9 mouse cellular contexts compared by ENCODE assay signal in the genomic region with DNA sequence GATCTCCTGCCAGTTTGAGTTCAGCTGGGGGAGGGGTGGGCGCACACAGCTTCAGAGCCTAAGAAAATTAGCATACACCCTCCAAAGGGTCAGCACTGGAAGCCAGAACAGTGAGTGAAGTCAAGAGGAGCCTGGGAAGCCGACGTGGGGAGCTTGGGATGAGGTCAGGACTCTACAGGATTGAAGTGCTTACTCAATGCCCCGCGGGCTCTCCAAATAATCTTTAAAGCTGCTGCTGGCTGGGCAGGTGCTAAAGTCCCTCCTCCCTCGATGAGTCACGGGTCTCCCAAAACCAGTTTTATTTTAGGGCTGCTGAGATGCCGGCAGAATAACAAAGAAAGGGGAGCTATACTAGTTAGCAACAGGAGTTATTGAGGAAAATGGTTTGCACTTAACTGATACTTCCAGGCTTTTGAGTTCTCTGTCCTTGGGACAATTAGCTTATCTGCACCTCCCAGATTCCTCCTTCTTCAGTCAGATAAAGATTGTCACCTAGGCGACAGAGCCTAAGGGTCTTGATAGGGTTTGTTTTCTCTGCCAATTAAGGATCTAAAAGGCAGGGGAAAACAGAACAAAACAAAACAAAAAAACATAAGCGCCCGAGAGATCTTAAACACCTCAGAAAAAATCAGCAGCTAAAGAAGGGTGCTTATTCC. TPM values are rescaled to one million over a fixed set of nuclear protein-coding genes. Genes with fewer than 3 reads are reported as not detected.
DNase-seq lines count a peak whose midpoint lies in the region; ATAC-seq lines count a peak whose summit lies in the region.
"Had no signal": no experiment of that assay in that cellular context is flagged by ENCODE, and none has a peak within 500 bp of the region (broad histone marks: within the 10 kb centered on the region; RNA-seq: fewer than 3 reads in every experiment).

No protein-coding gene starts in this region.

- peak overlapping the region; percentile 34 for H3K4me2 ChIP-seq in heart, embryonic 16.5 days (ENCODE audit: low read depth, low read length)
- no peak overlapping the region for H3K4me2 ChIP-seq in limb, embryonic 11.5 days (ENCODE audit: low read depth, severe bottlenecking)
- H3K4me2 ChIP-seq in midbrain, embryonic 13.5 days (replicated peaks), result peak overlapping the region; percentile 15; the same call in 1 of the 2 replicates

- 10% methylated on average over 11 of the region's 11 CpGs for WGBS in heart, embryonic 16.5 days
- WGBS in limb, embryonic 11.5 days, result 5% methylated on average over 11 of the region's 11 CpGs
- WGBS in midbrain, embryonic 13.5 days, result 4% methylated on average over 11 of the region's 11 CpGs

- H3K4me3 ChIP-seq in heart, embryonic 16.5 days (ENCODE audit: low read length), result no peak overlapping the region
- H3K4me3 ChIP-seq in limb, embryonic 11.5 days (ENCODE audit: low read depth, low read length), result no peak overlapping the region
- H3K4me3 ChIP-seq in midbrain, embryonic 13.5 days (replicated peaks), result no peak overlapping the region

- no peak for DNase-seq in heart, adult 9 months (ENCODE audit: low spot score in 2 of 2)
- DNase-seq in brain, adult 2 months (ENCODE audit: low read depth, low spot score), result peak; percentile 37
- peak; percentile 42 for DNase-seq in limb, embryonic 11.5 days (ENCODE audit: low spot score)
- no peak for DNase-seq in layer of hippocampus, adult 18-20 months (ENCODE audit: low spot score in 2 of 2)
- DNase-seq in adrenal gland, adult 2 months, result no peak
- DNase-seq in testis, postnatal 10 days (ENCODE audit: low spot score), result no peak
- DNase-seq: layer of hippocampus, postnatal 36 days had no signal

- no peaks in the 10 kb centered on the region for H3K36me3 ChIP-seq in heart, embryonic 16.5 days (ENCODE audit: control insufficient read depth, insufficient read depth)
- H3K36me3 ChIP-seq in limb, embryonic 11.5 days (ENCODE audit: control insufficient read depth, insufficient read depth, low read length), result no peaks in the 10 kb centered on the region
- no peaks in the 10 kb centered on the region for H3K36me3 ChIP-seq in midbrain, embryonic 13.5 days

- no peaks in the 10 kb centered on the region for H3K9me3 ChIP-seq in heart, embryonic 16.5 days (replicated peaks; ENCODE audit: control insufficient read depth, low read length)
- H3K9me3 ChIP-seq in limb, embryonic 11.5 days (ENCODE audit: control insufficient read depth, low read length), result no peaks in the 10 kb centered on the region
- H3K9me3 ChIP-seq in midbrain, embryonic 13.5 days, result no peaks in the 10 kb centered on the region

- H3K27ac ChIP-seq in heart, embryonic 16.5 days (ENCODE audit: low read length), result no peak overlapping the region
- H3K27ac ChIP-seq in limb, embryonic 11.5 days (replicated peaks; ENCODE audit: low read depth, low read length), result no peak overlapping the region
- H3K27ac ChIP-seq in midbrain, embryonic 13.5 days, result no peak overlapping the region

- H3K9ac ChIP-seq in heart, embryonic 16.5 days (ENCODE audit: low read length), result no peak overlapping the region
- H3K9ac ChIP-seq in limb, embryonic 11.5 days (ENCODE audit: low read length), result no peak overlapping the region
- H3K9ac ChIP-seq in midbrain, embryonic 13.5 days (replicated peaks), result no peak overlapping the region

- H3K27me3 ChIP-seq in heart, embryonic 16.5 days (ENCODE audit: control insufficient read depth, insufficient read depth, low read length), result no peaks in the 10 kb centered on the region
- no peaks in the 10 kb centered on the region for H3K27me3 ChIP-seq in limb, embryonic 11.5 days (ENCODE audit: control insufficient read depth, insufficient read depth, low read length)
- H3K27me3 ChIP-seq in midbrain, embryonic 13.5 days, result no peaks in the 10 kb centered on the region; the same call in 1 of the 2 replicates

- no peak for ATAC-seq in heart, embryonic 16.5 days (replicated peaks; ENCODE audit: extremely low read depth, insufficient read depth, low FRiP score)
- ATAC-seq in limb, embryonic 11.5 days (ENCODE audit: insufficient number of reproducible peaks, low FRiP score, low TSS enrichment, low read depth), result no peak
- peak; percentile 52 for ATAC-seq in midbrain, embryonic 13.5 days

- peaks cover 21% of the 10 kb centered on the region for H3K4me1 ChIP-seq in heart, embryonic 16.5 days (ENCODE audit: control insufficient read depth, insufficient read depth, low read length)
- peaks cover 8% of the 10 kb centered on the region; the same call in 1 of the 2 replicates for H3K4me1 ChIP-seq in limb, embryonic 11.5 days (ENCODE audit: control insufficient read depth, insufficient read depth, low read length)
- H3K4me1 ChIP-seq in midbrain, embryonic 13.5 days (replicated peaks), result peaks cover 32% of the 10 kb centered on the region

RNA-seq across cellular contexts. Expression of gene F2rl1, which starts 10.6 kb away (rescaled TPM):
- polyA plus RNA-seq in heart, embryonic 16.5 days (2015; fragmentation: Nextera tagmentation; extraction: Ambion mirVana), result 1.3 and 1.5 TPM in 2 replicates
- 0.11 TPM in 1 of 2 replicates, not detected in the other for polyA plus RNA-seq in limb, embryonic 11.5 days (2014; fragmentation: Nextera tagmentation; extraction: Ambion mirVana)
- polyA plus RNA-seq in midbrain, embryonic 13.5 days (2015; fragmentation: Nextera tagmentation; extraction: Ambion mirVana), result 0.17 and 0.20 TPM in 2 replicates
- total RNA-seq in layer of hippocampus, adult 18-20 months (2021), result under 1 TPM; 0.15 to 0.22 TPM
- total RNA-seq in adrenal gland, adult 2 months (2021), result under 1 TPM; 0.17 to 0.20 TPM
- 0.12 and 0.28 TPM in 2 replicates for polyA plus RNA-seq in adrenal gland, adult 2 months (2012; rRNA removed)

RNA-seq across cellular contexts. Expression of gene S100z, which starts 57.1 kb away (rescaled TPM):
- polyA plus RNA-seq in heart, embryonic 16.5 days (2015; fragmentation: Nextera tagmentation; extraction: Ambion mirVana), result not detected in 2 replicates
- polyA plus RNA-seq in limb, embryonic 11.5 days (2014; fragmentation: Nextera tagmentation; extraction: Ambion mirVana), result not detected in 2 replicates
- not detected in 2 replicates for polyA plus RNA-seq in midbrain, embryonic 13.5 days (2015; fragmentation: Nextera tagmentation; extraction: Ambion mirVana)
- total RNA-seq in layer of hippocampus, adult 18-20 months (2021), result not detected
- not detected for total RNA-seq in adrenal gland, adult 2 months (2021)
- polyA plus RNA-seq in adrenal gland, adult 2 months (2012; rRNA removed), result not detected in 2 replicates
- total RNA-seq: layer of hippocampus, postnatal 36 days had no signal

Comparison
In these comparisons a context has a peak if more than half of its experiments do, and no peak if none do; other contexts are left out.
1. DNase-seq: peak in brain, adult 2 months (single experiment) and limb, embryonic 11.5 days (single experiment); none in heart, adult 9 months (0 of 2), layer of hippocampus, adult 18-20 months (0 of 2), adrenal gland, adult 2 months (single experiment) and testis, postnatal 10 days (single experiment).